Mouse (Mus musculus): ENCODE measurements around the gene Cyp2c69.
"Not testable (repeated sequence)": the region's sequence is repeated elsewhere in the genome, so short reads cannot be mapped to it uniquely, and the experiment has no call there.

- TF ChIP-seq CTCF (IDR thresholded peaks at IDR 0.05; ENCODE audit: extremely low read depth, insufficient read depth, insufficient read length, insufficient replicate concordance); POLR2A (IDR thresholded peaks at IDR 0.05; ENCODE audit: low read depth, low read length): not testable (repeated sequence)
These were observed 73.9 kb downstream of the Cyp2c69 start, which contains the start of gene Cyp2c40 for GRCm38 (mm10) chr19:39812714-39813113.
